Mouse (Mus musculus): ENCODE results near the gene Fam174a.

GRCm38 (mm10) chr1:95314229-95314555 is 769 bp downstream of the Fam174a start:
- TF ChIP-seq CTCF (IDR thresholded peaks at IDR 0.05; ENCODE audit: control insufficient read depth, insufficient read depth, insufficient read length) (no peak), MYOG (IDR thresholded peaks at IDR 0.05; ENCODE audit: control insufficient read depth, extremely low read depth, insufficient read length) (no peak), CEBPB (IDR thresholded peaks at IDR 0.05; ENCODE audit: low read depth) (no peak), USF1 (IDR thresholded peaks at IDR 0.05; ENCODE audit: low read depth) (no peak), MAX (IDR thresholded peaks at IDR 0.05) (no peak), MYOD1 (IDR thresholded peaks at IDR 0.05; ENCODE audit: control insufficient read depth, insufficient read length, low read depth) (no peak), FOSL1 (IDR thresholded peaks at IDR 0.05; ENCODE audit: insufficient read depth, low read length, poor library complexity, severe bottlenecking) (no peak)
